Mouse (Mus musculus): ENCODE measurements around the gene Gm44790.

DNA sequence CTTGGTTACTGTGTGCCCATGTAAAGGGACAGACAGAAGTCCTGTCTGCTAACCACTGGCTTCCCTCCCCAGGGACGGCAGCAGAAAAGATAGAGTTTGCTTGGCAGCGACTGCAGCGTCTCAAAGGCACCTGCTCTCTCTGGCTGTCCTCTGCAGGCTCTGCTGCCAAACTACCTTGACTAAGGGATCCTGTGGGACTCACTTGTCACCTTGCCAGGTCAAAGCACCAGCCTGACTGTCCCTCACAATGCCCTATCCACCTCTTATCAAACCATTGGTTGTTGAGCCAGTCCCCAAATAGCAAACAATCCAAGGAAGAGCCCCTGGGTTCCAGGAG is 61.7 kb downstream of the Gm44790 start:
- TF ChIP-seq CTCF (conservative IDR thresholded peaks at IDR 0.05; ENCODE audit: insufficient read depth, insufficient read length, low read depth, low read length) (no peak), POLR2A (IDR thresholded peaks at IDR 0.05; ENCODE audit: low read depth, low read length) (no peak)
